Mouse (Mus musculus) spleen, adult 2 months (tissue): ENCODE measurements around the gene Erp27. TPM values are rescaled to one million over a fixed set of nuclear protein-coding genes. Genes with fewer than 3 reads are reported as not detected.

ENCODE experiments used
- DNase-seq, 2 experiments: peaks; one replicate each; pipeline versions ENCODE4 v3.0.0 to v3.0.0-alpha.2; 2012 to 2021; ENCODE audit warnings: low spot score in 2 of 2, low read depth in 1 of 2
- H3K27ac ChIP-seq: fragments of 200-500 bp; 2 replicates; pipeline ENCODE4 v1.5.1; 2012; ENCODE audit warnings: low read length, inconsistent platforms; ENCODE audit not compliant: insufficient read depth
- H3K27me3 ChIP-seq: fragments of 200-500 bp; 2 replicates; pipeline ENCODE4 v1.6.1; 2012; ENCODE audit warnings: mild to moderate bottlenecking, moderate library complexity, low read length, inconsistent platforms; ENCODE audit not compliant: control insufficient read depth, insufficient read depth
- H3K36me3 ChIP-seq: fragments of 200-500 bp; 2 replicates; pipeline ENCODE4 v1.6.1; 2012; ENCODE audit warnings: mild to moderate bottlenecking, low read length, inconsistent platforms; ENCODE audit not compliant: control insufficient read depth, insufficient read depth
- H3K4me1 ChIP-seq: fragments of 200-500 bp; 2 replicates; pipeline ENCODE4 v1.6.1; 2011; ENCODE audit warnings: inconsistent platforms; ENCODE audit not compliant: control insufficient read depth, insufficient read depth, insufficient read length
- H3K4me3 ChIP-seq: fragments of 200-500 bp; 2 replicates; pipeline ENCODE4 v1.5.1; 2011; ENCODE audit warnings: mild to moderate bottlenecking, inconsistent platforms; ENCODE audit not compliant: insufficient read depth, insufficient read length; ENCODE audit errors: extremely low read depth
- CTCF ChIP-seq: fragments of 200-500 bp; IDR thresholded peaks from 2 replicates; pipeline ENCODE4 v1.5.1; 2011; ENCODE audit warnings: mild to moderate bottlenecking, inconsistent platforms; ENCODE audit not compliant: insufficient read depth, insufficient read length, insufficient replicate concordance; ENCODE audit errors: extremely low read depth
- POLR2A ChIP-seq: fragments of 200-500 bp; IDR thresholded peaks from 2 replicates; pipeline ENCODE4 v1.6.1; 2011; ENCODE audit warnings: low read depth, low read length, inconsistent platforms
- WGBS: fragments of 180-500 bp; shearing (Covaris S2); methylation state at CpG from one replicate; pipeline ENCODE4 v1.1.7; 2018; 5-methylcytosine and 5-hydroxymethylcytosine counted together
- polyA plus RNA-seq: library from polyadenylated mRNA; depleted of rRNA; stranded (reverse); fragments of >200 nt; gene quantifications from 2 replicates; pipeline ENCODE4 v1.2.3, GENCODE M21; 2012

The Erp27 gene
- polyA plus RNA-seq, 1 experiment: 16.2 TPM

DNA sequence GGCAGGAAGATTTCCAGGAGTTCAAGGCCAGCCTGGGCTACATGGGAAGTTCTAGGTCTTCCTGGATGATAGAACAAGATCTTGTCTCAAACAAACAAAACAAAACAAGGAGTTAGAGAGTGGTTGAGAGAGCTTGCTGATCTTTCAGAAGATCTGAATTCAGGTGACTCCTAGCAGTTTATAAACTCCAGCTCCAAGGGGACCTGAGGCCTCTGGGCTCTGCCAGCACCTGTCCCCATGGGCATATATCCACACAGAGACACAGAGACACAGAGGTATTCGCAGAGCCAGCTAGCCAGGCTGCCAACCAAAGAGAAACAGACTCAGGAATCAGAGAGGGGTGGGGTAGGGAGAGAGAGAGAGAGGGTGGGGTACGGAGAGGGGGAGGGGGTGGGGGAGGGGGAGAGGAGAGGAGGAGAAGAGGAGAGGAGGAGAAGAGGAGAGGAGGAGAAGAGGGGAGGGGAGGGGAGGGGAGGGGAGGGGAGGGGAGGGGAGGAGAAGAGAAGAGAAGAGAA, 9.2 kb downstream of the Erp27 start:
- no peak for DNase-seq
- Histone ChIP-seq H3K27me3 (no peaks in the 10 kb centered on the region), H3K36me3 (peaks cover 18% of the 10 kb centered on the region), H3K4me3 (no peak overlapping the region), H3K4me1 (no peaks in the 10 kb centered on the region), H3K27ac (no peak overlapping the region)
- WGBS: 86% methylated on average over 1 of the region's 2 CpGs
- TF ChIP-seq CTCF: no peak

DNA sequence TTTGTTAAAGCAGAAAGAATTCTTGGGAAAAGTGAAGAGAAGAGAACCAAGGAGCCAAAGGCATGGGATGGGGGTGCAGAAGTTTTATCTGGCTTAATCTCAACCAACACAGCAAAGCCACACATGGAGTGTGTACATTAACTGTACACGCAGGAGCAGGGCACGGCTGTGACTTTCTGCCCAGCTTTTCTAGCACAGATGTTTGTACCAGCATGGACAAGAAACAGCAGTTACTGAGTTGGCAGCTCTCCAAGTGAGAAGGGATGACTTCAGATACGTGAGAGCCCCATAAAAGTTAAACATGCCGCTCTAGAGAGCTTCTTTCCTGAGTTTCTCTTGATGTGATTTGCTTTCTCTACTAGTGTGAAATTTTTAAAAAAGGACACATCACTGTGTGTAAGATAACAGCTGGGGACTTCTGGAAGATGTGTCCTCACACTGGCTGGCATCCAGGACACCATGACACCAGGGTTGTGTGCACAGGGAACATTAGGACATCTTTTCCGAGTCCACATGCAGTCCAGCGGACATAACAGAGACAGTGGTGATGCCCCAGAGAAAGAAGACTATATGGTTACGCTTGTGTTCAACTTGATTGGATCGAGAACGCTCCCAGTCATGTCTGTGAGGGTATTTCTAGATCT, 11.6 kb downstream of the Erp27 start:
- 80% methylated on average over 9 of the region's 9 CpGs for WGBS
- Histone ChIP-seq H3K27ac (no peak overlapping the region), H3K27me3 (no peaks in the 10 kb centered on the region), H3K4me1 (no peaks in the 10 kb centered on the region; the same call in 1 of the 2 replicates), H3K4me3 (no peak overlapping the region), H3K36me3 (peaks cover 16% of the 10 kb centered on the region)
- TF ChIP-seq CTCF (no peak), POLR2A (no peak)
- no peak for DNase-seq

- Histone ChIP-seq H3K27me3 (no peaks in the 10 kb centered on the region), H3K4me3 (no peak overlapping the region), H3K36me3 (peaks cover 12% of the 10 kb centered on the region), H3K27ac (no peak overlapping the region), H3K4me1 (no peaks in the 10 kb centered on the region; the same call in 1 of the 2 replicates)
- TF ChIP-seq CTCF (no peak), POLR2A (no peak)
- WGBS: 82% methylated on average over 10 of the region's 10 CpGs
- DNase-seq: no peak
Measured at GRCm38 (mm10) chr6:136906937-136907293, 15.1 kb downstream of the Erp27 start.

DNA sequence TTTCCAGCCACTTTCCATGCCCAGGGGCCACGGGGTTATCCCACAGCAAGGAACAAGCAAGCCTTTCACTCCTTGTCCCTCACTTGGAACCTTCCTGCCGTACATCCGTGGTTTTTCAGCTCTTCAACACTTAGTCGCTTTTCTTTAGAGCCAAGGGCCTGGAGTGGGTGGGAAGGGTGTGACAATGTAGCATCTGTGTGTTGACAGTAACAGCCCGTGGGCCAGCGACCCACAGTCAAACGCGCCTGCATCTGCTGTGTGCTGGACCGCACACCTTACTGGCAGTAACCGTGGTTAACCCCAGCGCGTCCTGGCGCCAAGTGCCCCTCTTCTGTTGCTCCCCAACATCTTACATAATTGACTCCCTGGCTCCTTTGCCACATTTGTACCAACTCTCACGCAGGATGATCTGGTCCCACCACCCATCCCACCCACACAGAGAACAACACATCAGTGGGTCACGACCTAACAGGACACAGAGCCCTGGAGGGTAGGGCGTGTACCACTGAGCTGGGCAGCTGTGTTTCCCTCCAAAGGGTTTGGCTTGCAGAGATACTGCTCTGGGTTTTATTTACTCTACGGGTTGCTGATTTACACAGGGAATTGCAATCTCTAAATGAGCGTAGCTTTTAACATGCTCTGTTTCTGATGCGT, 15.6 kb downstream of the Erp27 start:
- 67% methylated on average over 19 of the region's 19 CpGs for WGBS
- H3K4me1 ChIP-seq: no peaks in the 10 kb centered on the region; the same call in 1 of the 2 replicates
- no peak for DNase-seq
- H3K27ac ChIP-seq: no peak overlapping the region
- no peak overlapping the region for H3K4me3 ChIP-seq
- peaks cover 12% of the 10 kb centered on the region for H3K36me3 ChIP-seq
- TF ChIP-seq POLR2A (no peak), CTCF (no peak)
- H3K27me3 ChIP-seq: no peaks in the 10 kb centered on the region

- Histone ChIP-seq H3K4me1 (no peaks in the 10 kb centered on the region; the same call in 1 of the 2 replicates), H3K27me3 (no peaks in the 10 kb centered on the region), H3K27ac (no peak overlapping the region), H3K4me3 (no peak overlapping the region), H3K36me3 (peaks cover 6% of the 10 kb centered on the region; the same call in 1 of the 2 replicates)
- no peak for TF ChIP-seq CTCF
- no peak for TF ChIP-seq POLR2A
- WGBS: 64% methylated on average over 8 of the region's 8 CpGs
- no peak for DNase-seq
Measured at GRCm38 (mm10) chr6:136903885-136904470, 18.0 kb downstream of the Erp27 start.

- no peak overlapping the region for H3K27ac ChIP-seq
- no peak overlapping the region for H3K4me3 ChIP-seq
- no peaks in the 10 kb centered on the region; the same call in 1 of the 2 replicates for H3K4me1 ChIP-seq
- peaks cover 2% of the 10 kb centered on the region; the same call in 1 of the 2 replicates for H3K36me3 ChIP-seq
- WGBS: 34% methylated on average over 9 of the region's 9 CpGs
- no peak for TF ChIP-seq CTCF
- TF ChIP-seq POLR2A: no peak
- DNase-seq: no peak
- no peaks in the 10 kb centered on the region for H3K27me3 ChIP-seq
Measured at GRCm38 (mm10) chr6:136902527-136902926, 19.5 kb downstream of the Erp27 start.
